Mouse (Mus musculus): Measurements from ENCODE around the gene Ung.

The Ung gene

GRCm38 (mm10) chr5:114163117-114163696, 33.0 kb downstream of the Ung start:
- peak; percentile 34 to 54 for DNase-seq (ENCODE audit: low spot score in 2 of 2)

DNA sequence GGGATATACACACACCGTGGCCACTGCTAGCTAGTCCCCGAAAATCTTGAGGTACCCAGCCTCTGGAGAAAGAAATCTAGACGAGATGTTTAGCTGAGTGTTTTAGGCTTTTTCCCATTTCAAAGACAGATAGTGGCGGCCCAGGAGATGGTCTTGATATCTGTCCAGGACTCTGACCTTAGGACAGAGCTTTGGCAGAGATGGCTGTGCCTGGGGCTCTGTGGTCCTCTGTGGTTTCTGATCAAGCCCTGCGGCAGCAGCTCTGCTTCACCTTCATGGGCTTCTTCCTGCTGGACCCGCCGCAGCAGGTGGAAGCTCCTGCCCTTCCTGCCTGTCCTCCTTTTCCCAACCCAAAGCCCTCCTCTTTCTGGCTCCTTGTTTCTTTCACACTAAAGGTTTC, 40.2 kb downstream of the Ung start:
- no peak for DNase-seq (ENCODE audit: low spot score in 2 of 2)

GRCm38 (mm10) chr5:114172936-114173335, 42.8 kb downstream of the Ung start:
- no peak for DNase-seq (ENCODE audit: low spot score in 2 of 2)

DNA sequence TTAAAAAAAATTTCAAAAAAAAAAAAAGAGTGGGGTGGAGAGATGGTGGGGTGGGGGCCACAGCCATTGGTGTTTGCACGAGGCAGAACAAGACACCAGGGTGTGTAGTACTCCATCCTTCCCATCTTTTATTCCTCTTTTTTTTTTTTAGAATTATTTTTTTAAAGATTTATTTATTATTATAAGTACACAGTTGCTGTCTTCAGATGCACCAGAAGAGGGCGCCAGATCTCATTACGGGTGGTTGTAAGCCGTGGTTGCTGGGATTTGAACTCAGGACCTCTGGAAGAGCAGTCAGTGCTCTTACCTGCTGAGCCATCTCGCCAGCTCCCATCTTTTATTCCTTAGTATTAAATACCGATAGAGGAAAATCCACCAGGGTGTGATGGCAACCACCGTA, 43.3 kb downstream of the Ung start:
- no peak for DNase-seq (ENCODE audit: low spot score in 2 of 2)

DNA sequence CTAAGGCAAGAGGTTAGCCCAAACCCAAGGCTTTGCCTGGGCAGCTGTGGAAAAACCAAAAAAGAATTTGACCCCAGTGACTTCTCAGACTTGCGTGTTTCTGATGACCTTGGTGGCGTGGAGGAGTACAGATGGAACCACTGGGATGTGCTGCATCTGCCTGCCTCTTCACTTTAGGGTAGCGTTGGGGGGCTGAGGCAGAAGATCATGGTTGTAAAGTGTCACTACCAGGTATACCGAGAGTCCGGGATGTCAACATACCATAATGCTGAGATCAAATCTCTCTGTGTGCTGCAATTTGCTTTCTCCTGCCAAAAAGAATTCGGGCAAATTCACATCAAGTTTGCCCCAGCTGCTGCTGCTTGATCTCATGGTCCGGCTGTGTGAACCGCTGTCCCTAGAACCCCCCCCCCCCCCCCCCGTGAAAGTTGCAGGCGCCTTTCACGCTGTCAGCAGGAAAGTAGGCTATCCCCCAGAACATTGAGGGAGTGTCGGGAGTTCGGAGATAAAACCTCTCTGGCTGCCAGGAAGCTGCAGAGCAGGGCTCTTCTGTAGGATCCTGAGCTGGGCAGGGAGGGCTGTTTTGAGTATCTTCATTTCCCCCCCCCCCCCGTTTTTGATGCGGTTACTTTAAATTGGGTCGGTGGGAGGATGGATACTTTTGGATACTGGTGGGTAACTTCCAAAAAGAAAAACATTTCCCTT, 43.8 kb downstream of the Ung start:
- no peak for DNase-seq (ENCODE audit: low spot score in 2 of 2)

- no peak for DNase-seq (ENCODE audit: low spot score in 2 of 2)
These were observed 44.5 kb downstream of the Ung start for GRCm38 (mm10) chr5:114174639-114175038.

- peak; percentile 81 to 85 for DNase-seq (ENCODE audit: low spot score in 2 of 2)
These were observed 45.5 kb downstream of the Ung start for GRCm38 (mm10) chr5:114175596-114176171.

GRCm38 (mm10) chr5:114176548-114177400, 46.6 kb downstream of the Ung start:
- no peak for DNase-seq (ENCODE audit: low spot score in 2 of 2)

- DNase-seq (ENCODE audit: low spot score in 2 of 2): no peak
These were observed 48.0 kb downstream of the Ung start for GRCm38 (mm10) chr5:114177966-114178719.

GRCm38 (mm10) chr5:114179541-114179940, 49.4 kb downstream of the Ung start:
- DNase-seq (ENCODE audit: low spot score in 2 of 2): no peak

DNA sequence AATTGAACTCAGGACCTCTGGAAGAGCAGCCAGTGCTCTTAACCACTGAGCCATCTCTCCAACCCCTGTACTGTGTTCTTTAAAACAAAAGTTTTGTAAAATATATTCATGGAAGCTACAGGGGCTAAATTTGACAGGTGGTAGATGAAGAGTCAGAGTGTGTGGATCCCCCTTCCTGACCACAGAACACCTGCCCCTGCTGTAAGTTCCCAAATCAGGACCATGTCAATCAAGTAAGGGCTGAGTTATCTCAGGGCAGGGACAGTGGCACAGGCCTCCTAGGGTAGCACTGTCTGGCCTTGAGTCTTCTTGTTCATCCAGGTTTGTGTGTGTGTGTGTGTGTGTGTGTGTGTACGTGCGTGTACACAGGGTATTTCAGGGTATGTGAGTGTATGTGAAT, 53.3 kb downstream of the Ung start:
- DNase-seq (ENCODE audit: low spot score in 2 of 2): no peak

- no peak for DNase-seq (ENCODE audit: low spot score in 2 of 2)
These were observed 56.9 kb downstream of the Ung start for GRCm38 (mm10) chr5:114187108-114187507.
